Comparison of ENCODE assay signal across 1 mouse cellular context in the genomic region with DNA sequence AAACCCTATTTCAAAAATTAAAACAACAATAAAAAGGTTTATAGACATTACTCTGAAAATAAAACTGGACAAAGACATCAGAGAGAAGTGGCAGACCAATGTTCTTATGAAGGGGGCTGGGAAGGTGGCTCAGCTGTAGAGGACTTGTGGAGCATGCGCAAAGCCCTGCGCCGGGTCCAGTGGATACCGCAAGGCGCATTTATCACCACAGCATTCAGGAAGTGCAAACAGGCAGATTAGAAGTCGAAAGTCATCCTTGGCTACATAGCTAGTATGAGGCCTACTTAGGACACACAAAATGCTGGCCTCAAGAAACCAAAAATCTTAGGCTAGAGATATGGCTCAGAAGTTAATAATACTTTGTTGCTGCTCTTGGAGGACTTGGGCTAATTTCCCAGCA.
A peak's percentile ranks its signal among the peaks of the same experiment; 100 is the strongest.
TF ChIP-seq lines count a peak whose summit lies in the region.

No protein-coding gene starts in this region.

TF ChIP-seq in MEL, 35 proteins besides CTCF, POLR2A, EP300 and RAD21:
- TF ChIP-seq BHLHE40 (IDR thresholded peaks at IDR 0.05; ENCODE audit: borderline replicate concordance, low read depth, low read length) (no peak), MAZ (IDR thresholded peaks at IDR 0.05; ENCODE audit: low read depth, low read length) (no peak; the same call in 1 of the 2 replicates), SMC3 (IDR thresholded peaks at IDR 0.05; ENCODE audit: low read depth, low read length) (no peak), GABPA (IDR thresholded peaks at IDR 0.05; ENCODE audit: low read depth, low read length) (no peak), CHD2 (IDR thresholded peaks at IDR 0.05; ENCODE audit: low read length) (peak; percentile 46; the same call in 1 of the 2 replicates), MYC (IDR thresholded peaks at IDR 0.05; ENCODE audit: low read depth, low read length) (0 out of 2 replicates have a peak, but pooled peaks have one; percentile 42), CHD1 (IDR thresholded peaks at IDR 0.05; ENCODE audit: low read depth, low read length) (no peak), TBP (IDR thresholded peaks at IDR 0.05; ENCODE audit: low read depth, low read length) (peak; percentile 69; the same call in 1 of the 2 replicates), ELF1 (IDR thresholded peaks at IDR 0.05; ENCODE audit: low read depth, low read length) (peak; percentile 88), ETS1 (IDR thresholded peaks at IDR 0.05; ENCODE audit: low read depth, low read length) (peak; percentile 89), TAL1 (IDR thresholded peaks at IDR 0.05; ENCODE audit: low read length) (peak; percentile 39), RCOR1 (IDR thresholded peaks at IDR 0.05; ENCODE audit: low read depth, low read length) (peak; percentile 71), ZKSCAN1 (IDR thresholded peaks at IDR 0.05; ENCODE audit: low read depth, low read length) (no peak), NRF1 (IDR thresholded peaks at IDR 0.05; ENCODE audit: insufficient read depth, low read depth, low read length, poor library complexity, severe bottlenecking) (peak; percentile 97), MAFK (IDR thresholded peaks at IDR 0.05; ENCODE audit: borderline replicate concordance, low read depth, low read length) (no peak), USF2 (IDR thresholded peaks at IDR 0.05; ENCODE audit: borderline replicate concordance in 1 of 2, insufficient read depth in 1 of 2, low read depth in 1 of 2, low read length in 2 of 2) (no peak), SIN3A (IDR thresholded peaks at IDR 0.05; ENCODE audit: low read length) (peak; percentile 68), GATA1 (IDR thresholded peaks at IDR 0.05; ENCODE audit: low read depth, low read length) (peak; percentile 94), HCFC1 (IDR thresholded peaks at IDR 0.05; ENCODE audit: low read depth, low read length) (peak; percentile 65), JUND (IDR thresholded peaks at IDR 0.05; ENCODE audit: low read depth, low read length) (no peak), TCF12 (IDR thresholded peaks at IDR 0.05; ENCODE audit: low read depth, low read length) (peak; percentile 58; the same call in 1 of the 2 replicates)
